ENCODE assay signal across 13 mouse cellular contexts in genomic region chr13:80613884-80614247, GRCm38 (mm10).
DNase-seq lines count a peak whose midpoint lies in the region; ATAC-seq and TF ChIP-seq lines count a peak whose summit lies in the region.
"Had no signal": no experiment of that assay in that cellular context is flagged by ENCODE, and none has a peak within 500 bp of the region (broad histone marks: within the 10 kb centered on the region; RNA-seq: fewer than 3 reads in every experiment).

No protein-coding gene starts in this region.

- H3K4me3 ChIP-seq in embryonic facial prominence, embryonic 11.5 days (ENCODE audit: low read depth, low read length) = no peak overlapping the region
- H3K4me3 ChIP-seq in embryonic facial prominence, embryonic 10.5 days = no peak overlapping the region
- no peak overlapping the region for H3K4me3 ChIP-seq in left cerebral cortex, adult 2 months
- H3K4me3 ChIP-seq: embryonic facial prominence, embryonic 15.5 days; limb, embryonic 13.5 days had no signal

- intact Hi-C loops in left cerebral cortex, adult 2 months (cut with DNase I) = loop anchor here (5.0 to 10.0 kb wide), 2 partner anchors 133 to 1959 kb away; no protein-coding TSS in a partner anchor

- H3K4me2 ChIP-seq in embryonic facial prominence, embryonic 11.5 days (ENCODE audit: low read depth, low read length) = no peak overlapping the region
- H3K4me2 ChIP-seq: embryonic facial prominence, embryonic 15.5 days; limb, embryonic 13.5 days had no signal

- DNase-seq in embryonic facial prominence, embryonic 11.5 days (ENCODE audit: low spot score) = peak; percentile 55
- DNase-seq in embryonic facial prominence, embryonic 10.5 days (ENCODE audit: low spot score) = no peak
- no peak for DNase-seq in left cerebral cortex, adult 2 months (ENCODE audit: extremely low spot score in 1 of 2, low spot score in 2 of 2)
- DNase-seq in left cerebral cortex, adult 18-20 months (ENCODE audit: low spot score in 2 of 2) = no peak
- peak; percentile 43 for DNase-seq in brain, adult 2 months (ENCODE audit: low read depth, low spot score)
- DNase-seq in retina, adult 2 months (ENCODE audit: low read depth, low spot score) = peak; percentile 18
- DNase-seq in gastrocnemius, postnatal 10 days = no peak
- DNase-seq in gastrocnemius, postnatal 25 days = no peak
- DNase-seq: gastrocnemius, postnatal 36 days; heart, postnatal 36 days; kidney, postnatal 36 days had no signal

- H3K9ac ChIP-seq in embryonic facial prominence, embryonic 11.5 days (replicated peaks; ENCODE audit: low read length) = no peak overlapping the region
- H3K9ac ChIP-seq: embryonic facial prominence, embryonic 15.5 days; limb, embryonic 13.5 days had no signal

- H3K9me3 ChIP-seq in embryonic facial prominence, embryonic 11.5 days (replicated peaks; ENCODE audit: control insufficient read depth, low read length) = no peaks in the 10 kb centered on the region
- no peaks in the 10 kb centered on the region for H3K9me3 ChIP-seq in embryonic facial prominence, embryonic 10.5 days
- H3K9me3 ChIP-seq: embryonic facial prominence, embryonic 15.5 days; limb, embryonic 13.5 days had no signal

- 61% methylated on average over 1 of the region's 1 CpGs for WGBS in embryonic facial prominence, embryonic 11.5 days
- 57% methylated on average over 1 of the region's 1 CpGs for WGBS in embryonic facial prominence, embryonic 10.5 days

- peak; percentile 61 for TF ChIP-seq CTCF in left cerebral cortex, adult 2 months (IDR thresholded peaks at IDR 0.05)

- H3K36me3 ChIP-seq in embryonic facial prominence, embryonic 11.5 days (replicated peaks; ENCODE audit: control insufficient read depth, insufficient read depth, low read depth, low read length) = no peaks in the 10 kb centered on the region
- H3K36me3 ChIP-seq in embryonic facial prominence, embryonic 10.5 days (replicated peaks) = no peaks in the 10 kb centered on the region
- H3K36me3 ChIP-seq: embryonic facial prominence, embryonic 15.5 days; limb, embryonic 13.5 days had no signal

- H3K4me1 ChIP-seq in embryonic facial prominence, embryonic 11.5 days (ENCODE audit: control insufficient read depth, insufficient read depth, low read length) = no peaks in the 10 kb centered on the region
- no peaks in the 10 kb centered on the region for H3K4me1 ChIP-seq in embryonic facial prominence, embryonic 10.5 days
- H3K4me1 ChIP-seq: embryonic facial prominence, embryonic 15.5 days; limb, embryonic 13.5 days had no signal

- H3K27me3 ChIP-seq in embryonic facial prominence, embryonic 11.5 days (ENCODE audit: control insufficient read depth, insufficient read depth, low read length) = no peaks in the 10 kb centered on the region
- H3K27me3 ChIP-seq in embryonic facial prominence, embryonic 10.5 days (replicated peaks; ENCODE audit: low read depth, poor library complexity, severe bottlenecking) = no peaks in the 10 kb centered on the region
- H3K27me3 ChIP-seq: embryonic facial prominence, embryonic 15.5 days; limb, embryonic 13.5 days had no signal

- ATAC-seq in embryonic facial prominence, embryonic 11.5 days (replicated peaks; ENCODE audit: insufficient number of reproducible peaks, low FRiP score, low TSS enrichment, low read depth) = no peak

- no peak overlapping the region for H3K27ac ChIP-seq in embryonic facial prominence, embryonic 11.5 days (replicated peaks; ENCODE audit: low read depth, low read length)
- no peak overlapping the region for H3K27ac ChIP-seq in embryonic facial prominence, embryonic 10.5 days (replicated peaks)
- no peak overlapping the region for H3K27ac ChIP-seq in left cerebral cortex, adult 2 months
- H3K27ac ChIP-seq: embryonic facial prominence, embryonic 15.5 days; limb, embryonic 13.5 days had no signal

Comparison
In these comparisons a context has a peak if more than half of its experiments do, and no peak if none do; other contexts are left out.
1. DNase-seq: peak in embryonic facial prominence, embryonic 11.5 days (single experiment), brain, adult 2 months (single experiment) and retina, adult 2 months (single experiment); none in embryonic facial prominence, embryonic 10.5 days (single experiment), left cerebral cortex, adult 2 months (0 of 2), left cerebral cortex, adult 18-20 months (0 of 2), gastrocnemius, postnatal 10 days (single experiment) and gastrocnemius, postnatal 25 days (single experiment).